Mouse (Mus musculus): ENCODE data around the gene Hddc3. TPM values are rescaled to one million over a fixed set of nuclear protein-coding genes. Genes with fewer than 3 reads are reported as not detected.
"Not testable (repeated sequence)": the region's sequence is repeated elsewhere in the genome, so short reads cannot be mapped to it uniquely, and the experiment has no call there.

Hddc3 gene
- polyA plus RNA-seq, 1 experiment from 2014 or later = 9.7 TPM

GRCm38 (mm10) chr7:80387033-80387632, 44.2 kb downstream of the Hddc3 start:
- Histone ChIP-seq H3K36me3 (ENCODE audit: control insufficient read depth, insufficient read depth, low read length) (peaks cover 11% of the 10 kb centered on the region), H3K4me1 (replicated peaks; ENCODE audit: control insufficient read depth, insufficient read depth, low read length) (peaks cover 19% of the 10 kb centered on the region), H3K27ac (ENCODE audit: low read depth, low read length) (peak overlapping the region; percentile 47), H3K9me3 (ENCODE audit: control insufficient read depth, low read length) (no peaks in the 10 kb centered on the region), H3K4me2 (peak overlapping the region; percentile 50), H3K27me3 (replicated peaks; ENCODE audit: control insufficient read depth, insufficient read depth, low read length) (peaks cover 13% of the 10 kb centered on the region), H3K4me3 (ENCODE audit: low read depth, low read length) (peak overlapping the region; percentile 42), H3K9ac (ENCODE audit: low read depth, low read length) (peak overlapping the region; percentile 55)
- ATAC-seq (replicated peaks; ENCODE audit: low FRiP score) (no peak), DNase-seq (ENCODE audit: low spot score) (no peak)
- WGBS = 17% methylated on average over 17 of the region's 17 CpGs

- peak; percentile 60 for DNase-seq (ENCODE audit: low spot score)
Measured at GRCm38 (mm10) chr7:80387633-80388543, 45.0 kb downstream of the Hddc3 start, which contains the start of gene Fes. TSS of gene Fes (minus strand) at chr7:80387946.

DNA sequence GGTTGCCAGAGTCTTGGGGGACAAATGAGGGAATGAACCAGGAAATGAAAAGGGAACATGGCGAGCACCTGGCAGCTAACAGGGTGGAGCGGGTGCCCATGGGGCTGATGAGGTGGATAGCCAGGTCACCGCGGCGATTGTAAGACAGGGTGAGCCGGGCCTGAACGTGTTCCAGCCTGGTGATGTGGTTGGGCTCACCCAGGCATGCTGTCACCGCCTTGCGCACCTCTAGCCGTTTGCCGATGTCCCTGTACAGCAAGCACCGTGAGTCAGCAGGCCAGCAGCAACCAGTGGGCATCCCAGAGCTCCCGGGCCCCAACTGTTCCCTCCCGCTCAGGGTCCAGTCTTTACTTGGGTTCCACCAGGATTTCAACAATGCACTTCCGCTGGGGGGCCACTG, 49.2 kb downstream of the Hddc3 start:
- H3K36me3 ChIP-seq (ENCODE audit: control insufficient read depth, insufficient read depth, low read length) = peaks cover 29% of the 10 kb centered on the region
- WGBS = 88% methylated on average over 15 of the region's 15 CpGs
- H3K4me2 ChIP-seq = no peak overlapping the region

More at GRCm38 (mm10) chr7:80387633-80388543, 45.0 kb downstream of the Hddc3 start, which contains the start of gene Fes:
- peak within 1 kb of the TSS; percentile 55 for H3K9ac ChIP-seq (ENCODE audit: low read depth, low read length)
- H3K4me3 ChIP-seq (ENCODE audit: low read depth, low read length) = peak within 1 kb of the TSS; percentile 42
- H3K9me3 ChIP-seq (ENCODE audit: control insufficient read depth, low read length) = no peaks in the 10 kb centered on the region
- ATAC-seq (replicated peaks; ENCODE audit: low FRiP score) = 0 out of 2 replicates have a peak, but pooled peaks have one; percentile 24
- H3K36me3 ChIP-seq (ENCODE audit: control insufficient read depth, insufficient read depth, low read length) = peaks cover 15% of the 10 kb centered on the region
- H3K4me2 ChIP-seq = peak within 1 kb of the TSS; percentile 50
- 10% methylated on average over 33 of the region's 33 CpGs for WGBS
- H3K4me1 ChIP-seq (replicated peaks; ENCODE audit: control insufficient read depth, insufficient read depth, low read length) = peaks cover 19% of the 10 kb centered on the region
- peaks cover 13% of the 10 kb centered on the region for H3K27me3 ChIP-seq (replicated peaks; ENCODE audit: control insufficient read depth, insufficient read depth, low read length)
- peak within 1 kb of the TSS; percentile 47 for H3K27ac ChIP-seq (ENCODE audit: low read depth, low read length)

GRCm38 (mm10) chr7:80394600-80394999, 51.7 kb downstream of the Hddc3 start:
- Histone ChIP-seq H3K4me2 (no peak overlapping the region), H3K36me3 (ENCODE audit: control insufficient read depth, insufficient read depth, low read length) (peaks cover 34% of the 10 kb centered on the region), H3K27me3 (replicated peaks; ENCODE audit: control insufficient read depth, insufficient read depth, low read length) (no peaks in the 10 kb centered on the region), H3K27ac (ENCODE audit: low read depth, low read length) (no peak overlapping the region), H3K4me1 (replicated peaks; ENCODE audit: control insufficient read depth, insufficient read depth, low read length) (no peaks in the 10 kb centered on the region; the same call in 1 of the 2 replicates), H3K9ac (ENCODE audit: low read depth, low read length) (no peak overlapping the region), H3K9me3 (ENCODE audit: control insufficient read depth, low read length) (no peaks in the 10 kb centered on the region), H3K4me3 (ENCODE audit: low read depth, low read length) (no peak overlapping the region)
- DNase-seq (ENCODE audit: low spot score) (no peak), ATAC-seq (replicated peaks; ENCODE audit: low FRiP score) (no peak)
- WGBS = 74% methylated on average over 4 of the region's 4 CpGs

More for the DNA sequence above, 49.2 kb downstream of the Hddc3 start:
- DNase-seq (ENCODE audit: low spot score) (no peak), ATAC-seq (replicated peaks; ENCODE audit: low FRiP score) (no peak)
- Histone ChIP-seq H3K4me3 (ENCODE audit: low read depth, low read length) (no peak overlapping the region), H3K9me3 (ENCODE audit: control insufficient read depth, low read length) (no peaks in the 10 kb centered on the region), H3K9ac (ENCODE audit: low read depth, low read length) (no peak overlapping the region), H3K27me3 (replicated peaks; ENCODE audit: control insufficient read depth, insufficient read depth, low read length) (peaks cover 9% of the 10 kb centered on the region), H3K27ac (ENCODE audit: low read depth, low read length) (no peak overlapping the region), H3K4me1 (replicated peaks; ENCODE audit: control insufficient read depth, insufficient read depth, low read length) (peaks cover 12% of the 10 kb centered on the region)

GRCm38 (mm10) chr7:80396427-80396826, 53.5 kb downstream of the Hddc3 start:
- H3K9me3 ChIP-seq (ENCODE audit: control insufficient read depth, low read length); H3K27me3 ChIP-seq (replicated peaks; ENCODE audit: control insufficient read depth, insufficient read depth, low read length); ATAC-seq (replicated peaks; ENCODE audit: low FRiP score); H3K27ac ChIP-seq (ENCODE audit: low read depth, low read length); H3K4me3 ChIP-seq (ENCODE audit: low read depth, low read length); H3K9ac ChIP-seq (ENCODE audit: low read depth, low read length); DNase-seq (ENCODE audit: low spot score); H3K4me2 ChIP-seq: not testable (repeated sequence)
- WGBS = 77% methylated on average over 4 of the region's 4 CpGs
- H3K36me3 ChIP-seq (ENCODE audit: control insufficient read depth, insufficient read depth, low read length) = peaks cover 31% of the 10 kb centered on the region
- peaks cover 16% of the 10 kb centered on the region for H3K4me1 ChIP-seq (replicated peaks; ENCODE audit: control insufficient read depth, insufficient read depth, low read length)

DNA sequence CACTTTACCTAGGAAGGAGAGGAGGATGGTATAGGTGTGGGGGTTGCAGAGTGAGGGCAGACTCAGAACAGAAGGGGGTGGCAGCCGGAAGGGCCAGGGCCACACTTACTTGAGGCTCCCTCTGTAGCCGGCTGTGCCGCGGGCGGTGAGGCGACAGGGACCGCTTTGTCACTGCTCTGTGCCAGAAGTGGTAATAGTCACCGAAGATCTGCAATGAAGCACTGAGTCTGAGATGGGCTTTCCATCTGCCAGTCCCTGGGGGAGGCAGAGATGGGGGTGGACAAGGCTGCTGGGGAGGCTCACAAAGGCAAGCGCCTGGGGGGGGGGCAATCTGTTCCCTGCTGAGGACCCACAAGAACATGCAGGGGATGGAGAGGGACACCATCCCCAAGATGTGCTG, 55.1 kb downstream of the Hddc3 start:
- 95% methylated on average over 9 of the region's 9 CpGs for WGBS
- Histone ChIP-seq H3K36me3 (ENCODE audit: control insufficient read depth, insufficient read depth, low read length) (peaks cover 19% of the 10 kb centered on the region), H3K4me3 (ENCODE audit: low read depth, low read length) (no peak overlapping the region), H3K27ac (ENCODE audit: low read depth, low read length) (no peak overlapping the region), H3K9me3 (ENCODE audit: control insufficient read depth, low read length) (no peaks in the 10 kb centered on the region), H3K4me2 (no peak overlapping the region), H3K4me1 (replicated peaks; ENCODE audit: control insufficient read depth, insufficient read depth, low read length) (peaks cover 16% of the 10 kb centered on the region), H3K9ac (ENCODE audit: low read depth, low read length) (no peak overlapping the region), H3K27me3 (replicated peaks; ENCODE audit: control insufficient read depth, insufficient read depth, low read length) (no peaks in the 10 kb centered on the region)
- no peak for DNase-seq (ENCODE audit: low spot score)
- ATAC-seq (replicated peaks; ENCODE audit: low FRiP score) = no peak

- ATAC-seq (replicated peaks; ENCODE audit: low FRiP score) (no peak), DNase-seq (ENCODE audit: low spot score) (no peak)
- peaks cover 3% of the 10 kb centered on the region; the same call in 1 of the 2 replicates for H3K27me3 ChIP-seq (replicated peaks; ENCODE audit: control insufficient read depth, insufficient read depth, low read length)
- no peak overlapping the region for H3K9ac ChIP-seq (ENCODE audit: low read depth, low read length)
- H3K36me3 ChIP-seq (ENCODE audit: control insufficient read depth, insufficient read depth, low read length) = peaks cover 15% of the 10 kb centered on the region
- H3K4me3 ChIP-seq (ENCODE audit: low read depth, low read length) = no peak overlapping the region
- H3K4me1 ChIP-seq (replicated peaks; ENCODE audit: control insufficient read depth, insufficient read depth, low read length) = peaks cover 20% of the 10 kb centered on the region
- H3K27ac ChIP-seq (ENCODE audit: low read depth, low read length) = no peak overlapping the region
- 80% methylated on average over 9 of the region's 9 CpGs for WGBS
- H3K9me3 ChIP-seq (ENCODE audit: control insufficient read depth, low read length) = no peaks in the 10 kb centered on the region
- H3K4me2 ChIP-seq = no peak overlapping the region
Measured at GRCm38 (mm10) chr7:80398654-80399444, 55.9 kb downstream of the Hddc3 start.

GRCm38 (mm10) chr7:80400099-80400498, 57.2 kb downstream of the Hddc3 start:
- H3K9ac ChIP-seq (ENCODE audit: low read depth, low read length) = no peak overlapping the region
- DNase-seq (ENCODE audit: low spot score) (no peak), ATAC-seq (replicated peaks; ENCODE audit: low FRiP score) (no peak)
- peak overlapping the region; percentile 90; the same call in 1 of the 2 replicates for H3K4me3 ChIP-seq (ENCODE audit: low read depth, low read length)
- peaks cover 27% of the 10 kb centered on the region for H3K4me1 ChIP-seq (replicated peaks; ENCODE audit: control insufficient read depth, insufficient read depth, low read length)
- peaks cover 15% of the 10 kb centered on the region for H3K36me3 ChIP-seq (ENCODE audit: control insufficient read depth, insufficient read depth, low read length)
- H3K9me3 ChIP-seq (ENCODE audit: control insufficient read depth, low read length) = no peaks in the 10 kb centered on the region
- peaks cover 6% of the 10 kb centered on the region; the same call in 1 of the 2 replicates for H3K27me3 ChIP-seq (replicated peaks; ENCODE audit: control insufficient read depth, insufficient read depth, low read length)
- H3K27ac ChIP-seq (ENCODE audit: low read depth, low read length) = peak overlapping the region; percentile 42; the same call in 1 of the 2 replicates
- peak overlapping the region; percentile 97 for H3K4me2 ChIP-seq
- 53% methylated on average over 5 of the region's 5 CpGs for WGBS
